Mouse (Mus musculus) ES-Bruce4 (cell line): ENCODE measurements at regions not wholly inside any gene's neighbourhood (a gene's known extent, or its start where the extent isn't known, plus 50 kb on each side); places are given as distances from the start of the nearest gene placed in this dataset.

Experiments
- CTCF ChIP-seq: IDR thresholded peaks from one replicate; pipeline ENCODE4 v1.8.1; 2011; ENCODE audit warnings: low read depth, low read length
- POLR2A ChIP-seq: IDR thresholded peaks from one replicate; pipeline ENCODE4 v1.8.1; 2011; ENCODE audit warnings: low read length; ENCODE audit not compliant: insufficient read depth

DNA sequence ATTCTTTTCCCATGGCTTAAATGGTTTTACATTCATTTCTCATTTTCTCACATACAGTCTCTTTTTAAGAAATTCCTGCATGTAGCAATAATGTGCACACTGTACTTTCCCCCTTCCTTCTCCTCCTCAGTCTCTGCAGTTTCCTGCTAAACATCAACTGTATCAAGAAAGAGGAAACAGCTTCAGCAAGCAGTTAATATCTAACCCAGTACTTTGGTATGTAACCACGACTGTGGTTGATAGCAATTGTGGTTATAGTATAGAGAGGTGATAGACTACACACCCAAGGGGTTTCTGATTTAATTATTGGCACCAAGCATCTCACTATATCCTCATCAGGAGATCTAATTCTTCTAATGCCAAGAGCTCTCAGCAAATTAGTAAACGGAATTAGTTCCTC is 52.8 kb upstream of the Eci2 start:
- no peak for TF ChIP-seq POLR2A
- TF ChIP-seq CTCF = no peak
